Mouse (Mus musculus): ENCODE results near the gene Fam78b.

DNA sequence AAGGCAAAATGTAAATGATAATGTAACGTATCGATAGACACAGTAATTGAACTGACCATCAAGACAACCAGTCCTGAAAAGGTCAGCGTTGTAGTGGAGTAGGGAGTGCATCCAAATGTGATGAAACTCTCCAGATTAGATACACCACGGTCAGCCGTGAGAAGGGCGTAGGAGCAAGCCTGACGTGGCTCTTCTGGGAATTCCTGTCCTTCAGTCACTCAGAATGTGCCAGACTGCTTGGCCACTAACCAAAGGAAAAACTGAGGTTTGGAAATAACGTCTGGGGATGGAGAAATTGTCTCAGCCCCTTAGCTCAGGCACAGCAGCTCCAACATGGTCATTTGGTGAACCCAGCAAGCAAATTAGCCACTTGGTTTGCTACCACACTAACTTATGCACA is 74.5 kb downstream of the Fam78b start:
- TF ChIP-seq POLR2A (IDR thresholded peaks at IDR 0.05; ENCODE audit: borderline replicate concordance, extremely low read depth, insufficient read depth, insufficient read length, poor library complexity, severe bottlenecking) (no peak), CTCF (IDR thresholded peaks at IDR 0.05; ENCODE audit: borderline replicate concordance, extremely low read depth, insufficient read depth, insufficient read length) (no peak)
